Mouse (Mus musculus) embryonic facial prominence, embryonic 12.5 days (tissue): ENCODE measurements around the gene Ptprcap. TPM values are rescaled to one million over a fixed set of nuclear protein-coding genes. Genes with fewer than 3 reads are reported as not detected.
A peak's percentile ranks its signal among the peaks of the same experiment; 100 is the strongest.

Experiments used
- ATAC-seq: fragments of 200-750 bp; cut with Nextera tagmentation; 2 replicates; pipeline ENCODE4 v1.8.0; 2017; ENCODE audit not compliant: insufficient number of reproducible peaks, insufficient read depth, low FRiP score, low TSS enrichment
- H3K27ac ChIP-seq: fragments of 300-500 bp; sonication (generic); 2 replicates; pipeline ENCODE4 v1.5.1; 2016; ENCODE audit warnings: mild to moderate bottlenecking
- H3K27me3 ChIP-seq: fragments of 300-500 bp; sonication (generic); 2 replicates; pipeline ENCODE4 v1.6.1; 2016; ENCODE audit warnings: mild to moderate bottlenecking, moderate library complexity
- H3K36me3 ChIP-seq: fragments of 300-500 bp; sonication (generic); 2 replicates; pipeline ENCODE4 v1.6.1; 2016; ENCODE audit warnings: mild to moderate bottlenecking
- H3K4me1 ChIP-seq: fragments of 300-500 bp; sonication (generic); 2 replicates; pipeline ENCODE4 v1.6.1; 2016
- H3K4me2 ChIP-seq: fragments of 300-500 bp; sonication (generic); replicated peaks from 2 replicates; pipeline ENCODE4 v1.6.1; 2016; ENCODE audit warnings: mild to moderate bottlenecking, moderate library complexity
- H3K4me3 ChIP-seq: fragments of 300-500 bp; sonication (generic); 2 replicates; pipeline ENCODE4 v1.5.1; 2016; ENCODE audit warnings: mild to moderate bottlenecking
- H3K9ac ChIP-seq: fragments of 300-500 bp; sonication (generic); 2 replicates; pipeline ENCODE4 v1.6.1; 2016; ENCODE audit warnings: mild to moderate bottlenecking, moderate library complexity
- H3K9me3 ChIP-seq: fragments of 300-500 bp; sonication (generic); 2 replicates; pipeline ENCODE4 v1.6.1; 2016; ENCODE audit warnings: mild to moderate bottlenecking, moderate library complexity
- WGBS: fragments of 180-500 bp; shearing (Covaris S2); methylation state at CpG from one replicate; pipeline ENCODE4 v1.1.7; 2016; 5-methylcytosine and 5-hydroxymethylcytosine counted together
- polyA plus RNA-seq: library from polyadenylated mRNA; unstranded; fragments of >200 nt; fragmentation: Nextera tagmentation; extraction: Ambion mirVana; gene quantifications from 2 replicates; pipeline ENCODE4 v1.2.1, GENCODE M21; 2016

Gene Ptprcap
- polyA plus RNA-seq, 1 experiment from 2014 or later, result 2.1 TPM

DNA sequence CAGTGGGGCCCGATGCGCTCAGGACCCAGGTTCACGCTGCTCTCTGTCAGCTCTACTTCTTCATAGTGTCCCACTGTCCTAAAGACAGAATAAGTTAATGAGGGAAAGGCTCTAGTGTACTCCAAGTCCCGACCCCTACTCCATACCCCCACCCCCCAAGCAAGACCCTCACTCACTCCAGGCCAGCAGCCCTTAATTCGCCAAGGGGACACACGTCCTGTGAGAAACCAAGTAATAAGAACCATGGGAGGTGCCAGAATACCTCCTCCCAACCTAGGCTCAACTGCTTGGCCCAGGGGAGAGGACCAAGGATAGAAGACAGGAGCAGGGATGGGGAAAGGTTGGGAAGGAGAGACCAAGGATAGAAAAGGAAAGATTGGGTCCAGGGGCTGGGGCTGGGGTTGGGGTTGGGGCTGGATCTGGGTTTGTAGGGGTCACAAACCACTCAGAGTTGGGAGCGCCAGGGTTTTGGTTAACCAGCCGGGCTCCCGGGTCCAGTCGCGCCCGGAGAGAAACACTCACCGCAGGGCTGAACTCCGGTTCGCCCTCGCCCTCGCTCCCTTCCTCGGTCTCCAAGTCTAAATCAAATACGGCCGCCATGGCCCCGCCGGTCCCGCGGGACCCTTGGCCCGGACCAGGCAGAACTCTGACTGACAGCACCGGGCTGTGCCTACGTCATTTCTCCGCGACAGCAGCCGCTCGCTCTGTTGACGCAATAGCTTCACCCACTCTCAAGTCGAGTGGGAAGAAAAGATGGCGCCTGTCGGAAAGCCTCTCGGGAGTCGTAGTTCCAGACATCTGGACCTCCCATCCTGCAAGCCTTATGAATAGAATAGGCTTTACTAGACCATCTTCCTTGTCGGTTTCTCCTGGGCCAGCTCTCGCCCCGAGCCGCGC lies 9.5 kb downstream of the Ptprcap start, which contains the start of gene Rps6kb2:
TSS of gene Rps6kb2 (minus strand) at position 709 of the 897 bp plus-strand sequence.
- Histone ChIP-seq H3K27ac (peak within 1 kb of the TSS; percentile 80), H3K36me3 (peaks cover 32% of the 10 kb centered on the region), H3K4me2 (peak within 1 kb of the TSS; percentile 85), H3K4me3 (peak within 1 kb of the TSS; percentile 71), H3K9me3 (no peaks in the 10 kb centered on the region), H3K27me3 (no peaks in the 10 kb centered on the region), H3K4me1 (peaks cover 8% of the 10 kb centered on the region), H3K9ac (peak within 1 kb of the TSS; percentile 76)
- WGBS, result 7% methylated on average over 42 of the region's 42 CpGs
- peak; percentile 64 for ATAC-seq

DNA sequence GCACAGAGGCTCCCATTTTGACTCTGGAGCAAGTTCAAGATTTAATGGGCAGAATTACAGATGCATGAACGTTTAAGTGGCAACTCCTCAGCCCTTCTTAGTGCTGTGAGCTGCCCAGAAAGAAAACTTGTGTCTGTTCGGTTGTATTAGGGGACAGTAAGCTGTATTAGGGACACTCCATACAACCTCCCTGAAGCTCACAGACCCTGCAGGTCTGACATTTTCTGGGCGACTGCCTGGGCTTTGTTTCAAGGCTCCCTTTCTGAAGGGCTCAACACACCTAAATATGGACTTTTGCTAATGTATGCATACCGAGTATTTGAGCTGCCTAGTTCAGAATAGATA lies 10.1 kb downstream of the Ptprcap start:
- no peaks in the 10 kb centered on the region for H3K27me3 ChIP-seq
- peaks cover 26% of the 10 kb centered on the region for H3K36me3 ChIP-seq
- peak overlapping the region; percentile 85 for H3K4me2 ChIP-seq
- H3K9ac ChIP-seq, result peak overlapping the region; percentile 76
- H3K9me3 ChIP-seq, result no peaks in the 10 kb centered on the region
- peak overlapping the region; percentile 71 for H3K4me3 ChIP-seq
- peak overlapping the region; percentile 80 for H3K27ac ChIP-seq
- H3K4me1 ChIP-seq, result peaks cover 8% of the 10 kb centered on the region
- 42% methylated on average over 4 of the region's 4 CpGs for WGBS
- no peak for ATAC-seq

DNA sequence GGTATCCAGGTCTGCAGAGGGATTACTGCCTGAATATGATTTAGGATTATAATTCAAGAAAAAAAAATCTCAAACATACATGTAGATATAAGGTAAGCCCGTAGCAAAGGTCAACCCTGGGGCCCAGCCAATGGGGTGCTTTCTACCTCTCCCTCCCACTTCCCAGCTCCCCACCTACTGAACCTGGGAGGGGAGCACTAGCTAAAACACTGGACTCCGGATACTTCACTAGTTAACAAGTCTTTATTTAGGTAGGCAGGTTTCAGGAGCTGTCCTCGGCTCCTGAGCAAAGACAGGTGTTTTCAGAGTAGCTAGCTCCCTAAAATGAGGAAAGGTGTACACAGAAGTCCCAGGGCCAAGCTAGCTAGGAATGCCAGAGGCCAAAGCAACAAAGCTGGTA lies 10.7 kb downstream of the Ptprcap start:
- H3K4me3 ChIP-seq, result no peak overlapping the region
- peaks cover 20% of the 10 kb centered on the region for H3K36me3 ChIP-seq
- H3K27ac ChIP-seq, result no peak overlapping the region
- H3K27me3 ChIP-seq, result no peaks in the 10 kb centered on the region
- 79% methylated on average over 3 of the region's 3 CpGs for WGBS
- peaks cover 8% of the 10 kb centered on the region for H3K4me1 ChIP-seq
- no peak overlapping the region for H3K4me2 ChIP-seq
- H3K9ac ChIP-seq, result no peak overlapping the region
- ATAC-seq, result no peak
- no peaks in the 10 kb centered on the region for H3K9me3 ChIP-seq

DNA sequence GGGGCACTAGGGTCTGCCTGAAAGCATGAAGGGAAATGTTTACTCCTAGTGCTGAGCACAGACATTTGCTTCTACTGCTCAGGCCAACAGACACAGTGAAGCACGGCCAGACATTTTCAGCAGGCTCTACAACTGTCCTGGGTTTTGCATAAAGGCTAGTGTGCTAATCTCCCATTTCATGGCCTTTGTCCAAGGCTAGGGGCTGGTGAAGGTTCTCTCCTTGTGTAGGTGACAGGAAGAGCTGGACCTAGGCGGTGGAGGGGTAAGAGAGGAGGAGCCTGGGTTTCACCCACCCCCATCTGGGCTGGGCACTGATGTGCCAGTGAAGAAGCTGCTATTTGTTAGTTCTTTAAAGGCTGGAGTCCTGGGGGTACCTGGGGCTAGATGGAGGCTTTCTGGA lies 11.3 kb downstream of the Ptprcap start:
- no peaks in the 10 kb centered on the region for H3K9me3 ChIP-seq
- no peak overlapping the region for H3K27ac ChIP-seq
- H3K4me2 ChIP-seq, result no peak overlapping the region
- H3K36me3 ChIP-seq, result peaks cover 14% of the 10 kb centered on the region
- H3K4me1 ChIP-seq, result peaks cover 9% of the 10 kb centered on the region
- H3K9ac ChIP-seq, result no peak overlapping the region
- no peak for ATAC-seq
- no peak overlapping the region for H3K4me3 ChIP-seq
- H3K27me3 ChIP-seq, result no peaks in the 10 kb centered on the region
- 70% methylated on average over 2 of the region's 2 CpGs for WGBS

DNA sequence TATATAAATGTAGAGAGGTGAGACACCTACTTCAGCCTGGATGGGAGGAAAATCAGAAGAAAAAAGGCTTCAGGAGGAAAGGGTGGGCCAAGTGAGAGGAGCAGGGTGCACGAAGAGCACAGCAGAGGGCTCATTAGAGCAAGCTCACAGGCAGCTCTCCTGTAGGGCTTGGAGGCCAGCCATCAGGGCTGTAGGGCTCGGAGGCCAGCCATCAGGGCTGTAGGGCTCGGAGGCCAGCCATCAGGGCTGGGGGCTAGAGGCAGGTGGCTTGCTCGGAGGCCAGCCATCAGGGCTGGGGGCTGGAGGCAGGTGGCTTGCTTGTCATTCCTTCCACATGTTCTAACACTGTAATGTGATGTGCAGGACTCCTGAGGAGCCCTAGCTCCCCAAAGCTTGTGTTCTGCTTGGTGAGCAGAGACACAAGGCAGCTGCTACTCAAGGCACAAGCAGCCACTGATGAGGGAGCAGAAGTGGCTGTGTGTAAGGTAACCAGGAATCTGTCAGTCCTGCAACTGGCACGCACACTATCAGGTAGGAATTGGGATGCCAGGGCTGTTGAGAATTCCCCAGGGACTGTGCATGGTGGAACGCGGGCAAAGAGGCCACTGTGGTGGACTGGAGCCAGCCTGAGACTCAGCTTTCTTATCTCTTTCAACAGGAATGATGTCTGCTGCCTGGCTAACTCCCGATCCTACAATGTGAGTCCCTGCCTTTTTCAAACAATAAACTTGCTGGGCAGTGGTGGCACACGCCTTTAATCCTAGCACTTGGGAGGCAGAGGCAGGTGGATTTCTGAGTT lies 13.5 kb downstream of the Ptprcap start:
- H3K4me1 ChIP-seq, result peaks cover 17% of the 10 kb centered on the region
- no peak overlapping the region for H3K4me2 ChIP-seq
- no peak overlapping the region for H3K27ac ChIP-seq
- no peak overlapping the region for H3K9ac ChIP-seq
- peaks cover 2% of the 10 kb centered on the region; the same call in 1 of the 2 replicates for H3K36me3 ChIP-seq
- no peaks in the 10 kb centered on the region for H3K27me3 ChIP-seq
- no peaks in the 10 kb centered on the region for H3K9me3 ChIP-seq
- WGBS, result 81% methylated on average over 9 of the region's 9 CpGs
- ATAC-seq, result no peak
- no peak overlapping the region for H3K4me3 ChIP-seq

DNA sequence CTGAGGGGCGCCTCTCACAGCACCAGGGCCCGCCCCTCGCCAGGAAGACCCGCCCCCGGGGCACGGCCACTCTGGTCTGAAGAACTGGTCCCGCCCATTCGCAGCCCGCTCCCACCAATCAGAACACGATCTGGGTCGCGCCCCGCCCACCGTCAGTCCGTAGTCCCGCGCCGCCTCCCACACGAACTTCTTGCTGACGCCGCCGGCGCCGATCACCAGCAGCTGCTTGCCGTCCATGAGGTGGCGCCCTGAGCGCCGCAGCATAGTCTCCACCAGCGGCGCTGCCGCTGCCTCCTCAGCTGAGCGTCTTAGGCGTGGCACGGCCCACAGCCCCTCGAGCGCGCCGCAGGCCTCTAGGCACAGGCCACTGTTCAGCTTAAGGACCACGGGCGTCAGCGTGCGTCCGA lies 16.0 kb downstream of the Ptprcap start:
- Histone ChIP-seq H3K9me3 (no peaks in the 10 kb centered on the region), H3K27me3 (no peaks in the 10 kb centered on the region), H3K4me1 (peaks cover 9% of the 10 kb centered on the region; the same call in 1 of the 2 replicates), H3K27ac (peak overlapping the region; percentile 78), H3K9ac (peak overlapping the region; percentile 73), H3K36me3 (no peaks in the 10 kb centered on the region), H3K4me3 (peak overlapping the region; percentile 41), H3K4me2 (peak overlapping the region; percentile 84)
- under 1% methylated on average over 42 of the region's 43 CpGs for WGBS
- peak; percentile 91 for ATAC-seq

DNA sequence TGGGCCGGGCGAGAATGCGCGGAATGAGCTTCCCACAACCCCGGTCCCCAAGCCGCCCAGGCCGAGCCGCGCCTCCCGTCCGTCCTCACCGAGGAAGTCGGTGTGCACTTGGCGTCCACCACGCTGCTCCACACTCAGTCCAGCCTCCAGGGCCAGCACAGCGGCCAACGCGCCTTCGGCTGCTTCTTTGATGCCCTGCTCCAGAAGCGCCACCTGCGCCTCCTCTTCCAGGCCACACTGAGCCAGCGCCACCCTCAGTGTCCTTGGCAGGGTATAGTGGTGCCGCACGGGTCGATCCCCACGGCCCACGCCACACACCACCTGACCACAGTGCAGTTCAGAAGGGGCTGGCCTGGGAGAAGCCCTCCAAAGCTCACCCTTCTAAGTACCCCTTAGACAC lies 16.4 kb downstream of the Ptprcap start:
- peak; percentile 53 for ATAC-seq
- Histone ChIP-seq H3K4me1 (peaks cover 9% of the 10 kb centered on the region; the same call in 1 of the 2 replicates), H3K4me3 (peak overlapping the region; percentile 41), H3K36me3 (no peaks in the 10 kb centered on the region), H3K4me2 (peak overlapping the region; percentile 84), H3K27me3 (no peaks in the 10 kb centered on the region), H3K9ac (peak overlapping the region; percentile 73), H3K9me3 (no peaks in the 10 kb centered on the region), H3K27ac (peak overlapping the region; percentile 78)
- 9% methylated on average over 27 of the region's 27 CpGs for WGBS

DNA sequence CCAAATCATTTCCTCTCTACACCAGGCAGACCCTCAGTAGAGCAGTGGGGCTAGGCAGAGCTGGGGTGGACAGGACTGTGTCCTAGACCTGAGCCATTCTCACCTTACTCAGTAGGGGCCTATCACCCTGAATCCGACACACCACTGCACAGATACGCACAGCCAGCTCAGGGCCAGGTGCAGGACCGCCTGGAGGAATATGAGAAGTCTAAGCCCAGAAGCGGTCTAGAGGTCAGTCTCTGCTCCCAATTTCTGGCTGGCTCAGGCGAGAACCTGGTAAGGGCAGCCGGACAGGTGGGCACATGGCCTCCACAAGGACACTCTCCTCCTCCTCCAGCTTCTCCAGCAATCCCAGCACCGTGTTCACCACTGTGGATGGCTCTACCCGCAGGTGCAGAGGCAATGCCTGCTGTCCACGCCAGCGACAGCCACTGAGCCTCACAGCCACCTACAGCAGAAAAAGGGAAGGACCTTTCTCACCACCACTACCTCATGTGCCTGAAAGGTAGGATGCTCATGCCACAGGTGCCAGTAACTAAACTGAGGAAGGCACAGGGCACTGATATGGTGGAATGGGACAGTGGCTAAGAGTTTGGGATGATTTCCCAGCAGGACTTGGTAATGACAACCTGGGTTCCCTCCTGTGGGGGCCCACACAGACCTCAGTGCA lies 17.5 kb downstream of the Ptprcap start:
- no peaks in the 10 kb centered on the region for H3K27me3 ChIP-seq
- no peaks in the 10 kb centered on the region for H3K9me3 ChIP-seq
- peaks cover 14% of the 10 kb centered on the region; the same call in 1 of the 2 replicates for H3K4me1 ChIP-seq
- ATAC-seq, result no peak
- H3K36me3 ChIP-seq, result no peaks in the 10 kb centered on the region
- H3K4me2 ChIP-seq, result no peak overlapping the region
- WGBS, result 86% methylated on average over 10 of the region's 10 CpGs
- 0 out of 2 replicates have a peak overlapping the region, but pooled peaks have one; percentile 4 for H3K27ac ChIP-seq
- H3K4me3 ChIP-seq, result no peak overlapping the region
- H3K9ac ChIP-seq, result no peak overlapping the region

DNA sequence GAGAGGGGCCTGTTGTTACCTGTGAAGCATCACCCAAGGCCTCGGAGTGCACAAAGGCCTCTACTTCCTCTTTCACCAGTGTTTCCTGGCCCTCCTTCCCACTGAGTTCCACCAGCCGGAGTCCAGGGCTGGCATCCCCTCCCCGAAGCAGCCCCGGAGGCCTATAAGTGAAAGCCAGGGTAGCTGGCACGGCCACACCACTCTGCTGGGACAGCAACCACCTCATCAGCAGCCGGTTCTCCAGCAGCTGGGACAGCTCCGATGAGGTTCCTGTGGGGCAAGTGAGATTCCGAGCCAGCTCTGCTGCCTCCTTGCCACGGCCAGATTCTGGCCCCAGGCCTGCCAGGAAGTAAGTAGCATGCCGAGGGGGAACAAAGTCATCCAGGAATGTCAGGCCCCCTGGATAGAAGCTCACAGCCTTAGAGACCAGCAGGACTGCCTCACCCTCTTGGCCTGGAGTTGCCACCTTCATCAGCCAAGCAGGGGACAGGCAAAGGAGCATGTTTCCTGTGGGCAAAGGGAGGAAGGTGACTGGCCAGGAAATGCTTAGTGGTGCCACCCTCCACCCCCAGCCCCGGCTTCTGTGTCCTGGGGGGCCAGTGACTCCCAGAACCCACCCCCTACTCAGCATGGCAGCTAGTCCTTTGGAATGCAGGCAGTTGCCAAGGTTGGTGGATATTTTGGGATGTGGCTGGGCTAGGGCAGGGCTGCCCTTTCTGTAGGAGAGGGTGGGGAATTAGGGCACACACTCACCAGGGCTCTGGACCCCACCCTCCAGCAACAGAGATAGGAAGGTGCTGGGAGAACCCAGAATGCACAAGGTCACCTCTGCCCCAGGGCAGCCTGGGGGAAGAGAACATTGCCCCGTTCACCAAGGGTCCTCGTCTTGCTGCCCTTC lies 18.2 kb downstream of the Ptprcap start:
- Histone ChIP-seq H3K27ac (0 out of 2 replicates have a peak overlapping the region, but pooled peaks have one; percentile 4), H3K9me3 (no peaks in the 10 kb centered on the region), H3K4me2 (no peak overlapping the region), H3K36me3 (no peaks in the 10 kb centered on the region), H3K4me1 (peaks cover 14% of the 10 kb centered on the region; the same call in 1 of the 2 replicates), H3K4me3 (no peak overlapping the region), H3K9ac (0 out of 2 replicates have a peak overlapping the region, but pooled peaks have one; percentile 9), H3K27me3 (no peaks in the 10 kb centered on the region)
- 58% methylated on average over 13 of the region's 13 CpGs for WGBS
- ATAC-seq, result no peak

DNA sequence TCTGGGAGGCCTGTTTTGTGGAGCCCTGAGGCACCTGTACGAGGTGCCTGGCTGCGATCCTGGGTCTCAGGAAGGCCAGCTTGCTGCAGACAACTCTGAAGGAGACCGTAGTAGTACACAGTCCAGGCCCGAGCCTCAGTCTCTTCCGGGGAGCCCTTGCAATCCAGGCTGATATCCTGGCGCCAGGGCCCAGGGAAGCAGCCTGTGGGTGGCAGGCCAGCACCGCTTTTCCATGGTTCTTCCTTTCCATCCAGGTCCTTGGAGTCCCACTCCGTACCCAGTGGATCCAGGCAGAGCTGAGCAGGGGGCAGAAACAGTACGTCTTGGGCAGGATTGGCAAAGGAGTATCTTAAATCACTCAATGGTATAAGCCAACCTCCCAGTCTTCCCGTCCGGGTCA lies 19.5 kb downstream of the Ptprcap start:
- peak overlapping the region; percentile 4; the same call in 1 of the 2 replicates for H3K9ac ChIP-seq
- H3K4me1 ChIP-seq, result peaks cover 14% of the 10 kb centered on the region; the same call in 1 of the 2 replicates
- 54% methylated on average over 11 of the region's 11 CpGs for WGBS
- H3K27me3 ChIP-seq, result no peaks in the 10 kb centered on the region
- no peaks in the 10 kb centered on the region for H3K36me3 ChIP-seq
- no peaks in the 10 kb centered on the region for H3K9me3 ChIP-seq
- no peak for ATAC-seq
- no peak overlapping the region for H3K4me2 ChIP-seq
- H3K27ac ChIP-seq, result no peak overlapping the region
- no peak overlapping the region for H3K4me3 ChIP-seq
